Comparison of ENCODE assay signal across 21 mouse cellular contexts in the genomic region with DNA sequence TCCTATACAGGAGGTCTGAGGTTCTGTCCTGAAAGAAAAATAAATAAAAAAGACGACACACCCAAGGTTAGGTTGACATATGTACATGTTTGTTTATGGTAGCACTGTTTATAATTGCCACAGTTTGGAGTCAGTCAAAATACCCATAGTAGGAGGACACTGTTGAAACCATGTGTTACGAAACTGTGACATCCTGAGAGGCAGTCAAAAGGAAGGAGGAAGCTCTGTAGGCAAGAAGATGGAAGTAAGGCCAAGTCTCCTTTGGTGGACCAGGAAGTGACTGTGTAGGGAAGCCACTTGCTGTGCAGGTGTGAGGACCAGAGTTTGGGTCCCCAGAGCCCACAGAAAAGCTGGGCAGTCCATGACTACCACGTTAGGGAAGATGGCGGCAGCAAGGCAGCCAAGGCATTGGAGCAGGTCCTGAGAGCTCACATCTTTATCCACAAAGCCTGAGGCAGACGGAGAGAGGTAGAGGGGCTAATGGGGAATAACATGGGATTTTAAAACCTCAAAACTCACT. TPM values are rescaled to one million over a fixed set of nuclear protein-coding genes. Genes with fewer than 3 reads are reported as not detected.
"Had no signal": no experiment of that assay in that cellular context is flagged by ENCODE, and none has a peak within 500 bp of the region (broad histone marks: within the 10 kb centered on the region; RNA-seq: fewer than 3 reads in every experiment).

No protein-coding gene starts in this region.

- H3K27me3 ChIP-seq: kidney, embryonic 15.5 days; limb, embryonic 13.5 days; lung, embryonic 15.5 days; midbrain, embryonic 13.5 days; neural tube, embryonic 12.5 days had no signal

- ATAC-seq: intestine, embryonic 16.5 days; midbrain, embryonic 13.5 days had no signal

- H3K9me3 ChIP-seq: kidney, embryonic 15.5 days; liver, embryonic 13.5 days; lung, embryonic 15.5 days; midbrain, embryonic 13.5 days; neural tube, embryonic 12.5 days had no signal

- DNase-seq: kidney, adult 2 months; kidney, postnatal 14 days; left cerebral cortex, postnatal 4 days; liver, embryonic 13.5 days; retina, postnatal 1 day; right cerebral cortex, postnatal 14 days; thymus, postnatal 4 days had no signal

- H3K4me2 ChIP-seq: kidney, embryonic 15.5 days; limb, embryonic 13.5 days; liver, embryonic 13.5 days; lung, embryonic 15.5 days; midbrain, embryonic 13.5 days; neural tube, embryonic 12.5 days had no signal

- H3K36me3 ChIP-seq: kidney, embryonic 15.5 days; limb, embryonic 13.5 days; liver, embryonic 13.5 days; lung, embryonic 15.5 days; midbrain, embryonic 13.5 days; neural tube, embryonic 12.5 days had no signal

- H3K4me1 ChIP-seq: liver, embryonic 13.5 days had no signal

- H3K4me3 ChIP-seq: kidney, embryonic 15.5 days; limb, embryonic 13.5 days; liver, embryonic 13.5 days; lung, embryonic 15.5 days; midbrain, embryonic 13.5 days; neural tube, embryonic 12.5 days had no signal

- H3K27ac ChIP-seq: kidney, embryonic 15.5 days; limb, embryonic 13.5 days; liver, embryonic 13.5 days; lung, embryonic 15.5 days; midbrain, embryonic 13.5 days; neural tube, embryonic 12.5 days had no signal

- H3K9ac ChIP-seq: kidney, embryonic 15.5 days; limb, embryonic 13.5 days; liver, embryonic 13.5 days; lung, embryonic 15.5 days; midbrain, embryonic 13.5 days; neural tube, embryonic 12.5 days had no signal

RNA-seq across cellular contexts. Expression of a gene that starts 48.3 kb away (rescaled TPM):
- total RNA-seq: layer of hippocampus, adult 8-10 months; layer of hippocampus, postnatal 14 days; left cerebral cortex, adult 18-20 months; left cerebral cortex, postnatal 10 days; left cerebral cortex, postnatal 4 days had no signal
- polyA plus RNA-seq: intestine, embryonic 16.5 days; kidney, adult 2 months; kidney, embryonic 15.5 days; large intestine, adult 2 months; limb, embryonic 13.5 days; liver, embryonic 13.5 days; lung, embryonic 15.5 days; midbrain, embryonic 13.5 days; neural tube, embryonic 12.5 days; spleen, adult 2 months; stomach, embryonic 16.5 days; thymus, postnatal 0 days had no signal
